Mouse (Mus musculus): ENCODE measurements at regions not wholly inside any gene's neighbourhood (a gene's known extent, or its start where the extent isn't known, plus 50 kb on each side); places are given as distances from the start of the nearest gene placed in this dataset.
A peak's percentile ranks its signal among the peaks of the same experiment; 100 is the strongest.
"Not testable (repeated sequence)": the region's sequence is repeated elsewhere in the genome, so short reads cannot be mapped to it uniquely, and the experiment has no call there.

- H3K4me2 ChIP-seq (replicated peaks), result no peak overlapping the region
- no peaks in the 10 kb centered on the region for H3K4me1 ChIP-seq
- no peak overlapping the region for H3K9ac ChIP-seq (replicated peaks)
- H3K36me3 ChIP-seq, result no peaks in the 10 kb centered on the region
- H3K9me3 ChIP-seq, result no peaks in the 10 kb centered on the region
- H3K4me3 ChIP-seq, result no peak overlapping the region
- no peak overlapping the region for H3K27ac ChIP-seq (replicated peaks)
- no peaks in the 10 kb centered on the region for H3K27me3 ChIP-seq
- no peak for ATAC-seq (ENCODE audit: low FRiP score, low read depth)
- WGBS, result 88% methylated on average over 2 of the region's 2 CpGs
Observed at GRCm38 (mm10) chr6:48209103-48209502, 122.7 kb upstream of the Zfp746 start.

- H3K36me3 ChIP-seq, result no peaks in the 10 kb centered on the region
Observed at GRCm38 (mm10) chr6:48205722-48206121, 119.3 kb upstream of the Zfp746 start.

DNA sequence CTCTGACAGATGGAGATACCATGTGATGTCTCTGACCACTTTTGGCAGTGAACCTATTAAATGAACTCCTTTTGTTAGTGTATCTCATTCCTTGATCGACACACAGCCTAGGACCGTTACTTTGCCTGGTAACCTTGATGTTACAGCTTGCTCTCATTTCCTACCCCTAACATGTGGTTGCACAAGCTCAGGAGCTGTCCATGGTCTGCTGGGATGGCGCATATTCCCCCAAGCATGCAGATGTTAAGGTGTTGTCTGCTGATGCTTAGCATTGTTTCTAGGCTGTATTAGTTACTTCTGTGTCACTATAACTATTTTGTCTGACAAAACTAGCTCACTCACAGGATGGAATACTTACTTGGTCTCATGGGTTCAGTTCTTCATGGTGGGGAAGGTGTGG, 113.6 kb upstream of the Zfp746 start:
- Histone ChIP-seq H3K4me2 (replicated peaks) (no peak overlapping the region), H3K9me3 (no peaks in the 10 kb centered on the region), H3K4me3 (no peak overlapping the region), H3K27ac (replicated peaks) (no peak overlapping the region), H3K9ac (replicated peaks) (no peak overlapping the region), H3K4me1 (peaks cover 4% of the 10 kb centered on the region; the same call in 1 of the 2 replicates), H3K27me3 (no peaks in the 10 kb centered on the region), H3K36me3 (no peaks in the 10 kb centered on the region)
- WGBS, result 62% methylated on average over 3 of the region's 3 CpGs
- no peak for ATAC-seq (ENCODE audit: low FRiP score, low read depth)

More at GRCm38 (mm10) chr6:48205722-48206121, 119.3 kb upstream of the Zfp746 start:
- Histone ChIP-seq H3K4me1 (no peaks in the 10 kb centered on the region), H3K4me3 (no peak overlapping the region), H3K4me2 (replicated peaks) (no peak overlapping the region), H3K27me3 (no peaks in the 10 kb centered on the region), H3K9ac (replicated peaks) (no peak overlapping the region), H3K9me3 (no peaks in the 10 kb centered on the region), H3K27ac (replicated peaks) (no peak overlapping the region)
- WGBS, result 93% methylated on average over 5 of the region's 5 CpGs
- ATAC-seq (ENCODE audit: low FRiP score, low read depth), result no peak

DNA sequence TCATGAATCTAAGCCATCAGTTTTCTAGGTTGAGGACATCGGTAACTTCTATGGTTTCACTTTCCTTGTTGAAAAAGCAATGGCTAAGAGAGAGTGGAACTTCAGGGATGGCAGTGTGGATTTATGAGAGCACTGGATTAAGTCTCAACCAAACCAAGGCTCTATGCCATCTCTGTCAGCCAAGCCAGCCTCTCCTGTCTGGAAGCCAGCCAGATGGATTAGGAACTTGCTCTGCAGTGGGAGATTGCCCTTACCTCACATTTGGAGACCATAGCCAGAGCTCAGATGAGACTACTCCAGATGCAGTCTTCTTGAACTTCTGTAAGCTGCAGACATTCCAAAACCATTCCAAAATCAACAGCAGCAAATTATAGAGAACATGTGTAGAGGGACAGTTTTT, 112.4 kb upstream of the Zfp746 start:
- Histone ChIP-seq H3K9me3 (no peaks in the 10 kb centered on the region), H3K4me3 (no peak overlapping the region), H3K36me3 (no peaks in the 10 kb centered on the region), H3K4me2 (replicated peaks) (no peak overlapping the region), H3K9ac (replicated peaks) (no peak overlapping the region), H3K27ac (replicated peaks) (no peak overlapping the region), H3K27me3 (no peaks in the 10 kb centered on the region), H3K4me1 (peaks cover 4% of the 10 kb centered on the region; the same call in 1 of the 2 replicates)
- ATAC-seq (ENCODE audit: low FRiP score, low read depth), result no peak
- 97% methylated on average over 1 of the region's 1 CpGs for WGBS

GRCm38 (mm10) chr6:48197696-48198378, 111.4 kb upstream of the Zfp746 start:
- WGBS, result 69% methylated on average over 4 of the region's 4 CpGs

DNA sequence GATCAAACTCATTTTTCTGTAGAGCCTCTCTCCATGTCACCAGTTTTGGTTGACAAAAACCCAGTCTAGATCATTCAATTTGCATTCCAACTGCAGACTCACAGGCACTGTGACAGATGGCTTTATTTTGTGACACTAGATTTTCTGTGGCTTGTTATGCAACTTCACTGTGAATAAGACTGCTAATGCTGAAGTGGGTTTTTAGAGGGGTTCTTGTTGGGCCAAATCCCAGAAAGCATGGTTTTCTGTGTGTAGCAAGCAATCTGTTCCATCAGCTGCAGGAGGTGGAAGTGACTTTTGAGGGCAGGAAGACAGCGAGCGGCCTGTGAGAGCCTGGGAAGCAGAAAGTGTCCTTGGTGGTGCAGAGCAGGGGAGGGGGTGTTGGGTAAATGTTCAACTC, 102.0 kb upstream of the Zfp746 start:
- H3K27me3 ChIP-seq; ATAC-seq (ENCODE audit: low FRiP score, low read depth); H3K9ac ChIP-seq (replicated peaks); H3K9me3 ChIP-seq; H3K36me3 ChIP-seq; H3K4me1 ChIP-seq; H3K27ac ChIP-seq (replicated peaks); H3K4me3 ChIP-seq; H3K4me2 ChIP-seq (replicated peaks): not testable (repeated sequence)
- WGBS, result 80% methylated on average over 2 of the region's 2 CpGs

More at GRCm38 (mm10) chr6:48197696-48198378, 111.4 kb upstream of the Zfp746 start:
- Histone ChIP-seq H3K9me3 (no peaks in the 10 kb centered on the region), H3K27ac (replicated peaks) (no peak overlapping the region), H3K9ac (replicated peaks) (no peak overlapping the region), H3K36me3 (no peaks in the 10 kb centered on the region), H3K4me3 (no peak overlapping the region), H3K4me2 (replicated peaks) (no peak overlapping the region), H3K4me1 (peaks cover 4% of the 10 kb centered on the region; the same call in 1 of the 2 replicates), H3K27me3 (no peaks in the 10 kb centered on the region)
- ATAC-seq (ENCODE audit: low FRiP score, low read depth), result peak; percentile 62; the same call in 1 of the 2 replicates

GRCm38 (mm10) chr6:48185311-48185710, 98.9 kb upstream of the Zfp746 start:
- Histone ChIP-seq H3K27me3 (no peaks in the 10 kb centered on the region), H3K36me3 (no peaks in the 10 kb centered on the region), H3K4me3 (no peak overlapping the region), H3K4me2 (replicated peaks) (no peak overlapping the region), H3K4me1 (no peaks in the 10 kb centered on the region), H3K9ac (replicated peaks) (no peak overlapping the region), H3K27ac (replicated peaks) (no peak overlapping the region), H3K9me3 (no peaks in the 10 kb centered on the region)
- WGBS, result 48% methylated on average over 1 of the region's 1 CpGs
- no peak for ATAC-seq (ENCODE audit: low FRiP score, low read depth)

GRCm38 (mm10) chr6:48178360-48179120, 92.1 kb upstream of the Zfp746 start:
- Histone ChIP-seq H3K9me3 (no peaks in the 10 kb centered on the region), H3K4me2 (replicated peaks) (no peak overlapping the region), H3K4me1 (0 out of 2 replicates have a peak, but pooled peaks cover 5% of the 10 kb centered on the region), H3K4me3 (no peak overlapping the region), H3K27me3 (no peaks in the 10 kb centered on the region), H3K27ac (replicated peaks) (no peak overlapping the region), H3K9ac (replicated peaks) (peak overlapping the region; percentile 15; the same call in 1 of the 2 replicates), H3K36me3 (no peaks in the 10 kb centered on the region)
- ATAC-seq (ENCODE audit: low FRiP score, low read depth), result peak; percentile 47; the same call in 1 of the 2 replicates
- WGBS, result 55% methylated on average over 3 of the region's 3 CpGs

DNA sequence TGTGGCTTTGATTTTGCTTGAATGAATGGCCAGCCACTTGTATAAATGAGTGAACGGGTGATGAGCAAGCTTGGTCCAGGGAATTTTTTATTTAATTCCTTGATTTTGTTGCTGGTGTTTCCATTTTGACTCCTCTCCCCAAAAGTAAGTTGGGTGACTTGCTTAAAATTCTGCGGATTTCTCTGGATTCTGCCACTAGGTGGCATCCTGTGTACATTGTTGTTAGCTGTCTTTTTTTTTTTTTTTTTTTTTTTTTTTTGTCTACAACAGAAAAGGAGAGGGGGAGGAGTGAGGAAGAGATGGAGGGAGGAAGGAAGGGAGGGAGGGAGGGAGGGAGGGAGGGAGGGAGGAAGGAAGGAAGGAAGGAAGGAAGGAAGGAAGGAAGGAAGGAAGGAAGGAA, 91.5 kb upstream of the Zfp746 start:
- no peak overlapping the region for H3K27ac ChIP-seq (replicated peaks)
- no peaks in the 10 kb centered on the region for H3K36me3 ChIP-seq
- H3K27me3 ChIP-seq, result no peaks in the 10 kb centered on the region
- ATAC-seq (ENCODE audit: low FRiP score, low read depth), result no peak
- 0 out of 2 replicates have a peak, but pooled peaks cover 5% of the 10 kb centered on the region for H3K4me1 ChIP-seq
- H3K9ac ChIP-seq (replicated peaks), result 0 out of 2 replicates have a peak overlapping the region, but pooled peaks have one; percentile 15
- no peak overlapping the region for H3K4me3 ChIP-seq
- no peaks in the 10 kb centered on the region for H3K9me3 ChIP-seq
- no peak overlapping the region for H3K4me2 ChIP-seq (replicated peaks)
- WGBS, result 6% methylated on average over 2 of the region's 2 CpGs

- Histone ChIP-seq H3K9ac (replicated peaks) (no peak overlapping the region), H3K27ac (replicated peaks) (no peak overlapping the region), H3K4me1 (0 out of 2 replicates have a peak, but pooled peaks cover 5% of the 10 kb centered on the region), H3K4me2 (replicated peaks) (no peak overlapping the region), H3K27me3 (no peaks in the 10 kb centered on the region), H3K4me3 (no peak overlapping the region), H3K9me3 (no peaks in the 10 kb centered on the region), H3K36me3 (no peaks in the 10 kb centered on the region)
- 90% methylated on average over 2 of the region's 2 CpGs for WGBS
- no peak for ATAC-seq (ENCODE audit: low FRiP score, low read depth)
Observed at GRCm38 (mm10) chr6:48175234-48175633, 88.8 kb upstream of the Zfp746 start.

DNA sequence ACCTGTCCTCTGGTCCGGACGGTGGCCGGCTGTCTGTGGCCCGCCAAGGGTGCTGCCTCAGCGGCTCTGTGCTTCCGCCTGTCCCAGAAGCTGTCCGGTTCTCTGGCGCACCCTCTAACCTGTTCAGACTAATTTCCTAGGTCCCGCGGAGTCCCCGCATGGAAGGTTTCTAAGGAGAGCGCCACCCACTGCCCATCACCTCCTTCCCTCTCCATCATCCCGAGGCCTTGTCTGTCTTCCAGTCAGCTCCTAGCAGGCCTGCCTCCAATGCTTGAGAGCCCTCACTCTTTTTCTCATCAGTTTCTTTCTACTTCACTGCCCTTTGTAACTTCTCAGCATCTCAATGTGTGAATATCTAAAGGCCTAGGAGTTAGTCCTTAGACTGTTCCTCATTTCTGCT, 86.4 kb upstream of the Zfp746 start:
- not testable (repeated sequence) for H3K4me1 ChIP-seq; H3K27me3 ChIP-seq; H3K4me2 ChIP-seq (replicated peaks); H3K9ac ChIP-seq (replicated peaks); H3K36me3 ChIP-seq; H3K27ac ChIP-seq (replicated peaks); H3K9me3 ChIP-seq; H3K4me3 ChIP-seq; ATAC-seq (ENCODE audit: low FRiP score, low read depth)
- WGBS, result 94% methylated on average over 12 of the region's 13 CpGs

GRCm38 (mm10) chr6:48136851-48137250, 50.5 kb upstream of the Zfp746 start:
- no peak for ATAC-seq (ENCODE audit: low FRiP score, low read depth)
- WGBS, result 59% methylated on average over 2 of the region's 2 CpGs
- H3K4me2 ChIP-seq (replicated peaks), result no peak overlapping the region

More at GRCm38 (mm10) chr6:48136851-48137250, 50.5 kb upstream of the Zfp746 start:
- no peak overlapping the region for H3K9ac ChIP-seq (replicated peaks)
- no peak overlapping the region for H3K4me3 ChIP-seq
- no peaks in the 10 kb centered on the region for H3K27me3 ChIP-seq
- H3K9me3 ChIP-seq, result no peaks in the 10 kb centered on the region
- no peaks in the 10 kb centered on the region for H3K4me1 ChIP-seq
- no peak overlapping the region for H3K27ac ChIP-seq (replicated peaks)
- H3K36me3 ChIP-seq, result no peaks in the 10 kb centered on the region
